Mouse (Mus musculus) CH12.LX (cell line): ENCODE data around the gene Wnt1. TPM values are rescaled to one million over a fixed set of nuclear protein-coding genes. Genes with fewer than 3 reads are reported as not detected.

Source experiments
- DNase-seq: peaks from one replicate; pipeline ENCODE4 v3.0.0-alpha.2; 2013; ENCODE audit errors: extremely low read depth
- H3K27ac ChIP-seq: 2 replicates; pipeline ENCODE4 v1.5.1; 2012; ENCODE audit warnings: low read depth, mild to moderate bottlenecking, control low read depth, moderate library complexity; ENCODE audit not compliant: insufficient read depth
- H3K27me3 ChIP-seq: replicated peaks from 2 replicates; pipeline ENCODE3; 2012; ENCODE audit warnings: inconsistent platforms
- H3K36me3 ChIP-seq, 2 experiments: replicated peaks in 1 of 2; 2 replicates each; pipeline versions ENCODE3 to v1.6.1; 2012; ENCODE audit warnings: inconsistent platforms in 1 of 2, low read length in 1 of 2, mild to moderate bottlenecking in 1 of 2, mixed read lengths in 1 of 2, moderate library complexity in 1 of 2; ENCODE audit not compliant: control insufficient read depth in 1 of 2, insufficient read depth in 1 of 2
- H3K4me1 ChIP-seq, 2 experiments: 2 replicates each; pipeline ENCODE4 v1.6.1; 2012; ENCODE audit warnings: inconsistent platforms in 1 of 2, moderate library complexity in 1 of 2; ENCODE audit not compliant: insufficient read depth in 2 of 2, control insufficient read depth in 1 of 2
- H3K4me2 ChIP-seq: 2 replicates; pipeline ENCODE4 v1.6.1; 2012; ENCODE audit warnings: low read depth, mild to moderate bottlenecking, control low read depth; ENCODE audit not compliant: poor library complexity, insufficient read depth, severe bottlenecking
- H3K4me3 ChIP-seq, 3 experiments: fragments of 150-350 bp in 1 of 3; sonication (generic) in 1 of 3; replicated peaks in 1 of 3; 2 replicates each; pipeline versions ENCODE3 to v1.5.1; 2011 to 2012; ENCODE audit warnings: low read depth in 2 of 3, low read length in 2 of 3, mild to moderate bottlenecking in 2 of 3, moderate library complexity in 2 of 3, control low read depth in 1 of 3, improper control_type of control experiment in 1 of 3, inconsistent platforms in 1 of 3, mixed read lengths in 1 of 3; ENCODE audit not compliant: poor library complexity in 1 of 3
- H3K79me2 ChIP-seq: replicated peaks from 2 replicates; pipeline ENCODE4 v1.6.1; 2012; ENCODE audit warnings: mild to moderate bottlenecking, moderate library complexity; ENCODE audit not compliant: control insufficient read depth, poor library complexity, insufficient read depth, severe bottlenecking; ENCODE audit errors: extremely low read depth
- H3K9ac ChIP-seq: 2 replicates; pipeline ENCODE4 v1.6.1; 2012; ENCODE audit warnings: low read depth, mild to moderate bottlenecking, control low read depth, moderate library complexity; ENCODE audit not compliant: insufficient read depth
- H3K9me3 ChIP-seq: replicated peaks from 2 replicates; pipeline ENCODE3; 2012; ENCODE audit warnings: low read length, inconsistent platforms, mixed read lengths
- BHLHE40 ChIP-seq: IDR thresholded peaks from 2 replicates; pipeline ENCODE4 v1.6.1; 2011; ENCODE audit warnings: mild to moderate bottlenecking, low read depth, low read length, improper control_type of control experiment
- CTCF ChIP-seq, 2 experiments: IDR thresholded peaks in 1 of 2; conservative IDR thresholded peaks in 1 of 2; 2 replicates each; pipeline ENCODE4 v1.5.1; 2011 to 2012; ENCODE audit warnings: low read depth in 2 of 2, low read length in 2 of 2, improper control_type of control experiment in 1 of 2, inconsistent platforms in 1 of 2, mild to moderate bottlenecking in 1 of 2, moderate library complexity in 1 of 2
- E2F4 ChIP-seq: IDR thresholded peaks from 2 replicates; pipeline ENCODE4 v1.6.1; 2011; ENCODE audit warnings: low read depth, low read length, improper control_type of control experiment; ENCODE audit not compliant: insufficient replicate concordance
- MAX ChIP-seq: IDR thresholded peaks from 2 replicates; pipeline ENCODE4 v1.6.1; 2011; ENCODE audit warnings: low read length, improper control_type of control experiment
- MAZ ChIP-seq: IDR thresholded peaks from 2 replicates; pipeline ENCODE4 v1.6.1; 2012; ENCODE audit warnings: low read depth, mild to moderate bottlenecking, inconsistent platforms, low read length, improper control_type of control experiment, moderate library complexity
- MYC ChIP-seq: IDR thresholded peaks from 2 replicates; pipeline ENCODE4 v1.6.1; 2011; ENCODE audit warnings: low read depth, mild to moderate bottlenecking, improper control_type of control experiment, low read length
- NELFE ChIP-seq: IDR thresholded peaks from 2 replicates; pipeline ENCODE4 v1.6.1; 2011; ENCODE audit warnings: low read depth, low read length, improper control_type of control experiment
- NRF1 ChIP-seq: IDR thresholded peaks from 2 replicates; pipeline ENCODE4 v1.6.1; 2014; ENCODE audit warnings: low read depth, mild to moderate bottlenecking, inconsistent platforms, low read length, improper control_type of control experiment, moderate library complexity
- POLR2AphosphoS2 ChIP-seq: IDR thresholded peaks from 2 replicates; pipeline ENCODE4 v1.6.1; 2011; ENCODE audit warnings: low read depth, low read length, improper control_type of control experiment
- RCOR1 ChIP-seq: conservative IDR thresholded peaks from 2 replicates; pipeline ENCODE4 v1.6.1; 2012; ENCODE audit warnings: low read depth, mild to moderate bottlenecking, inconsistent platforms, low read length, improper control_type of control experiment
- SIN3A ChIP-seq: IDR thresholded peaks from 2 replicates; pipeline ENCODE4 v1.6.1; 2012; ENCODE audit warnings: low read length, improper control_type of control experiment, inconsistent platforms
- ZC3H11A ChIP-seq: IDR thresholded peaks from 2 replicates; pipeline ENCODE4 v1.6.1; 2012; ENCODE audit warnings: low read depth, mild to moderate bottlenecking, inconsistent platforms, low read length, improper control_type of control experiment
- dilution Hi-C: fragments of 300-500 bp; cut with MboI; formaldehyde crosslinking; loops from 2 replicates; pipeline ENCODE4 v1.14.3; 2020; ENCODE audit warnings: low sequenced_read_pairs; ENCODE audit not compliant: extremely low pct_unique_long_range_greater_than_20kb, extremely low pct_ligation_motif_present
- in situ Hi-C: fragments of 300-500 bp; cut with MboI; formaldehyde crosslinking; loops from 3 replicates; pipeline ENCODE4 v1.14.3; 2019; ENCODE audit warnings: low sequenced_read_pairs, low pct_ligation_motif_present, low pct_unique_long_range_greater_than_20kb, mixed read lengths
- polyA plus RNA-seq: library from polyadenylated mRNA; unstranded; fragments of >175 nt; gene quantifications from 2 replicates; pipeline ENCODE4 v1.2.1, GENCODE M21; 2012; ENCODE audit warnings: low read depth; ENCODE audit not compliant: insufficient read length
- total RNA-seq, 2 experiments: library from RNA; depleted of rRNA; stranded (reverse); fragments of 300-350 nt in 1 of 2; fragments of >200 nt in 1 of 2; gene quantifications; 2 replicates each; pipeline ENCODE4 v1.2.3; 2012 to 2014

The Wnt1 gene
- total and polyA plus RNA-seq, 3 experiments, result not detected

- Histone ChIP-seq H3K9me3 (peaks cover 16% of the 10 kb centered on the region), H3K4me1 (peaks cover 5 to 32% of the 10 kb centered on the region in 2 experiments; a peak in 2 of 4 replicates), H3K4me3 (no peak overlapping the region), H3K79me2 (no peaks in the 10 kb centered on the region), H3K4me2 (no peak overlapping the region), H3K9ac (no peak overlapping the region), H3K27ac (no peak overlapping the region), H3K36me3 (peaks cover 0 to 10% of the 10 kb centered on the region in 2 experiments), H3K27me3 (peaks cover 69% of the 10 kb centered on the region)
- in situ Hi-C loops, result no loop called here
- dilution Hi-C loops, result no loop called here
- no peak for DNase-seq
- no peak for TF ChIP-seq E2F4
- no peak for TF ChIP-seq NRF1
- TF ChIP-seq CTCF (conservative IDR thresholded peaks at IDR 0.05 in 1 of 2, IDR thresholded peaks at IDR 0.05 in 1 of 2; ENCODE audit: low read depth in 2 of 2, low read length in 2 of 2), result no peak
- TF ChIP-seq MYC, result no peak
- TF ChIP-seq NELFE, result no peak
- no peak for TF ChIP-seq RCOR1
- no peak for TF ChIP-seq ZC3H11A
- no peak for TF ChIP-seq SIN3A
- TF ChIP-seq MAX, result no peak
- no peak for TF ChIP-seq BHLHE40
Measured at GRCm38 (mm10) chr15:98806071-98806808, 16.6 kb downstream of the Wnt1 start.

GRCm38 (mm10) chr15:98806809-98807770 lies 17.4 kb downstream of the Wnt1 start:
- Histone ChIP-seq H3K4me3 (no peak overlapping the region), H3K9me3 (peaks cover 16% of the 10 kb centered on the region), H3K27me3 (peaks cover 62% of the 10 kb centered on the region), H3K9ac (no peak overlapping the region), H3K4me2 (no peak overlapping the region; the same call in 1 of the 2 replicates), H3K36me3 (peaks cover 0 to 15% of the 10 kb centered on the region in 2 experiments), H3K79me2 (no peaks in the 10 kb centered on the region), H3K4me1 (peaks cover 5 to 29% of the 10 kb centered on the region in 2 experiments; a peak in 2 of 4 replicates), H3K27ac (no peak overlapping the region)
- TF ChIP-seq POLR2AphosphoS2, result no peak
- no peak for TF ChIP-seq MAZ
- dilution Hi-C loops, result no loop called here
- in situ Hi-C loops, result no loop called here
- no peak for DNase-seq
